Mouse (Mus musculus) testis, adult 2 months (tissue): ENCODE measurements around the gene Zfp82. TPM values are rescaled to one million over a fixed set of nuclear protein-coding genes. Genes with fewer than 3 reads are reported as not detected.

Source experiments
- H3K27ac ChIP-seq: fragments of 200-500 bp; 2 replicates; pipeline ENCODE4 v1.5.1; 2012; ENCODE audit warnings: low read depth, low read length; ENCODE audit not compliant: control insufficient read depth, insufficient read depth
- H3K27me3 ChIP-seq: fragments of 200-500 bp; 2 replicates; pipeline ENCODE4 v1.6.1; 2012; ENCODE audit warnings: mild to moderate bottlenecking, low read length, moderate library complexity; ENCODE audit not compliant: control insufficient read depth, insufficient read depth
- H3K36me3 ChIP-seq: fragments of 200-500 bp; 2 replicates; pipeline ENCODE4 v1.6.1; 2012; ENCODE audit warnings: mild to moderate bottlenecking, low read length; ENCODE audit not compliant: control insufficient read depth, insufficient read depth
- H3K4me1 ChIP-seq: fragments of 200-500 bp; 2 replicates; pipeline ENCODE4 v1.6.1; 2012; ENCODE audit warnings: low read length; ENCODE audit not compliant: control insufficient read depth, insufficient read depth
- H3K4me3 ChIP-seq: fragments of 200-500 bp; 2 replicates; pipeline ENCODE4 v1.5.1; 2012; ENCODE audit warnings: low read depth, mild to moderate bottlenecking, low read length, moderate library complexity, mixed read lengths; ENCODE audit not compliant: control insufficient read depth
- CTCF ChIP-seq: fragments of 200-500 bp; IDR thresholded peaks from 2 replicates; pipeline ENCODE4 v1.5.1; 2012; ENCODE audit warnings: low read depth, mild to moderate bottlenecking, inconsistent platforms, low read length, moderate library complexity; ENCODE audit not compliant: control insufficient read depth, insufficient read depth, insufficient replicate concordance
- POLR2A ChIP-seq: fragments of 200-500 bp; IDR thresholded peaks from 2 replicates; pipeline ENCODE4 v1.6.1; 2012; ENCODE audit warnings: low read depth, mild to moderate bottlenecking, inconsistent platforms, low read length, moderate library complexity; ENCODE audit not compliant: control insufficient read depth
- polyA plus RNA-seq: library from polyadenylated mRNA; depleted of rRNA; stranded (reverse); fragments of >200 nt; gene quantifications from 2 replicates; pipeline ENCODE4 v1.2.3, GENCODE M21; 2012; rRNA removed

The Zfp82 gene
- polyA plus RNA-seq, 1 experiment: 0.67 TPM

- Histone ChIP-seq H3K4me1 (no peaks in the 10 kb centered on the region), H3K27me3 (no peaks in the 10 kb centered on the region), H3K36me3 (no peaks in the 10 kb centered on the region), H3K4me3 (no peak overlapping the region), H3K27ac (no peak overlapping the region)
- TF ChIP-seq CTCF (no peak), POLR2A (no peak)
Measured at GRCm38 (mm10) chr7:30007601-30008000, 65.1 kb downstream of the Zfp82 start.

Other genes with a start within 250 kb of the Zfp82 start
- gene Zfp940, start 219.2 kb downstream of the Zfp82 start, polyA plus RNA-seq: 0.55 and 1.2 TPM in 2 replicates
- 1.0 and 1.1 TPM in 2 replicates for gene Zfp420, start 212.9 kb downstream of the Zfp82 start, polyA plus RNA-seq
- gene Zfp27, start 166.3 kb downstream of the Zfp82 start, polyA plus RNA-seq: 0.95 and 1.6 TPM in 2 replicates
- 0.82 and 1.0 TPM in 2 replicates for gene Zfp383, start 164.7 kb downstream of the Zfp82 start, polyA plus RNA-seq
- 0.60 and 0.93 TPM in 2 replicates for gene Zfp74, start 118.8 kb downstream of the Zfp82 start, polyA plus RNA-seq
- 2.5 and 2.7 TPM in 2 replicates for gene Zfp568, start 88.9 kb downstream of the Zfp82 start, polyA plus RNA-seq
- gene Zfp14, start 21.5 kb downstream of the Zfp82 start, polyA plus RNA-seq: 1.1 and 1.4 TPM in 2 replicates
- not detected in 2 replicates for gene Gm26920, start 17.5 kb upstream of the Zfp82 start, polyA plus RNA-seq
- gene Zfp566, start 17.6 kb upstream of the Zfp82 start, polyA plus RNA-seq: 0.43 and 0.76 TPM in 2 replicates
- gene Zfp260, start 21.9 kb upstream of the Zfp82 start, polyA plus RNA-seq: 5.7 and 8.9 TPM in 2 replicates
- gene Zfp382, start 49.0 kb upstream of the Zfp82 start, polyA plus RNA-seq: 3.7 and 4.9 TPM in 2 replicates
- 5.8 and 6.4 TPM in 2 replicates for gene Zfp146, start 96.8 kb upstream of the Zfp82 start, polyA plus RNA-seq
- 4.0 and 5.2 TPM in 2 replicates for gene Cox7a1, start 111.2 kb upstream of the Zfp82 start, polyA plus RNA-seq
- gene Capns1, start 125.9 kb upstream of the Zfp82 start, polyA plus RNA-seq: 562 and 592 TPM in 2 replicates
- 242 and 257 TPM in 2 replicates for gene Polr2i, start 159.0 kb upstream of the Zfp82 start, polyA plus RNA-seq
- 65.7 and 66.2 TPM in 2 replicates for gene Tbcb, start 159.4 kb upstream of the Zfp82 start, polyA plus RNA-seq
- 0.63 and 0.89 TPM in 2 replicates for gene Ovol3, start 162.8 kb upstream of the Zfp82 start, polyA plus RNA-seq
- 1.8 and 2.3 TPM in 2 replicates for gene Thap8, start 207.2 kb upstream of the Zfp82 start, polyA plus RNA-seq
- 713 and 754 TPM in 2 replicates for gene Wdr62, start 207.5 kb upstream of the Zfp82 start, polyA plus RNA-seq
- gene Clip3, start 218.8 kb upstream of the Zfp82 start, polyA plus RNA-seq: 4.8 and 6.6 TPM in 2 replicates
- gene Alkbh6, start 235.8 kb upstream of the Zfp82 start, polyA plus RNA-seq: 36.5 and 38.0 TPM in 2 replicates
- gene Syne4, start 241.9 kb upstream of the Zfp82 start, polyA plus RNA-seq: 7.4 and 9.6 TPM in 2 replicates
- 0.18 and 0.28 TPM in 2 replicates for gene E130208F15Rik, start 248.8 kb upstream of the Zfp82 start, polyA plus RNA-seq